Mouse (Mus musculus): ENCODE results near the gene Zfp106. TPM values are rescaled to one million over a fixed set of nuclear protein-coding genes. Genes with fewer than 3 reads are reported as not detected.

The Zfp106 gene
- polyA plus RNA-seq (2015; fragmentation: Nextera tagmentation; extraction: Ambion mirVana), result 46.6 and 51.3 TPM in 2 replicates

GRCm38 (mm10) chr2:120563235-120563990, at the start of gene Zfp106:
Gene Zfp106, minus strand, starts transcription at chr2:120563843.
- Histone ChIP-seq H3K9me3 (replicated peaks) (no peaks in the 10 kb centered on the region), H3K27me3 (no peaks in the 10 kb centered on the region), H3K4me3 (replicated peaks) (peak within 1 kb of the TSS; percentile 93), H3K36me3 (no peaks in the 10 kb centered on the region), H3K4me2 (replicated peaks) (peak within 1 kb of the TSS; percentile 69), H3K27ac (replicated peaks) (peak within 1 kb of the TSS; percentile 75), H3K4me1 (peaks cover 10% of the 10 kb centered on the region; the same call in 1 of the 2 replicates), H3K9ac (peak within 1 kb of the TSS; percentile 94)
- peak; percentile 81; the same call in 1 of the 2 replicates for ATAC-seq (ENCODE audit: insufficient number of reproducible peaks, low FRiP score, low TSS enrichment, low read depth)
- WGBS, result under 1% methylated on average over 50 of the region's 50 CpGs

DNA sequence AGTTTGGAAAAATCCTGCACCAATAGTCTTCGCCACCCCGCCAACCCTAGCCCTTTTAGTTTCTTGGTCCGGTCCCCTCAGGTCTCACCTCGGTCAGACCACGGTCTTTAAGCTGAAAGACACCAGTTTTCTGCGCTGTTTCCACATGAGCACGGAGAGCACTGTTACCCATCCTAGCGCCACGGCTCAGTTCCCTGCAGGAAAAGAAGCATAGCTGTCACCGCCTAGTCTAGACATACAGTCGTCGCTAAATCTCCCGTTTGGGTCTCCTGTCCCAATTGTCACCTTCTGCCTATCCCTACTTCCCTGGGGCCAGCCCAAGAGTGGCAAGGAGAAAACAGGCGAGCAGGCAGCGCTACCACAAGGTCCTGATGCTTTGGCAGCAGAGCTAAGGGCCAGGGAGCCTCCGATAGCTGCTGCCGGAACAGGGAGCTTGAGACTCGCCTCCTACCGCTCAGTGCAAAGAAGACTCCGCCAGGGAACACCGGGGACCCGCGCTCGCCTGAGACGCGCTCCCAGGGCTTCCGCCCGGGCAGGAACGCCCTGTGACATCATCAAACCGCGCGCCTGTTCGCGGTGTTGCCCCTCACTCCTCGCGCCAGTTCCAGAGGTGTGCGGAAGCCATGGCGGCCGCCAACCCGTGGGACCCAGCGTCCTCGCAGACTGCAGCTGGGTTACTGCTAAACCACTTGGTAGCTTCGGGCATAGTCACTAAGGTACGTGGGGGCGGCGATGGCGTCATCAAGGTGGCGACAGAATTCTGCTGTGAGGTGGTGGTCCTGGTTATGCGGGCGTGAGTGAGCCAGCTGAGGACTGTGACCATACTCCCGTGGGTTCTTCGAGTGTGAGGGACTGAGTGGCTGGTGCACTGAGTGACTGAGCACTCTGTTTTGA, 45.4 kb upstream of the Zfp106 start, which contains the start of the genes Haus2 and Lrrc57:
TSS of gene Haus2 (plus strand) at position 554 of the 894 bp plus-strand sequence.
TSS of gene Lrrc57 (minus strand) at position 691 of the 894 bp plus-strand sequence.
- H3K27ac ChIP-seq (replicated peaks), result peak within 1 kb of the TSS; percentile 96
- peak; percentile 93 for ATAC-seq (ENCODE audit: insufficient number of reproducible peaks, low FRiP score, low TSS enrichment, low read depth)
- H3K4me1 ChIP-seq, result peaks cover 9% of the 10 kb centered on the region
- H3K36me3 ChIP-seq, result peaks cover 12% of the 10 kb centered on the region; the same call in 1 of the 2 replicates
- H3K9me3 ChIP-seq (replicated peaks), result no peaks in the 10 kb centered on the region
- no peaks in the 10 kb centered on the region for H3K27me3 ChIP-seq
- peak within 1 kb of the TSS; percentile 83 for H3K9ac ChIP-seq
- WGBS, result under 1% methylated on average over 52 of the region's 52 CpGs
- peak within 1 kb of the TSS; percentile 95 for H3K4me3 ChIP-seq (replicated peaks)
- H3K4me2 ChIP-seq (replicated peaks), result peak within 1 kb of the TSS; percentile 82

DNA sequence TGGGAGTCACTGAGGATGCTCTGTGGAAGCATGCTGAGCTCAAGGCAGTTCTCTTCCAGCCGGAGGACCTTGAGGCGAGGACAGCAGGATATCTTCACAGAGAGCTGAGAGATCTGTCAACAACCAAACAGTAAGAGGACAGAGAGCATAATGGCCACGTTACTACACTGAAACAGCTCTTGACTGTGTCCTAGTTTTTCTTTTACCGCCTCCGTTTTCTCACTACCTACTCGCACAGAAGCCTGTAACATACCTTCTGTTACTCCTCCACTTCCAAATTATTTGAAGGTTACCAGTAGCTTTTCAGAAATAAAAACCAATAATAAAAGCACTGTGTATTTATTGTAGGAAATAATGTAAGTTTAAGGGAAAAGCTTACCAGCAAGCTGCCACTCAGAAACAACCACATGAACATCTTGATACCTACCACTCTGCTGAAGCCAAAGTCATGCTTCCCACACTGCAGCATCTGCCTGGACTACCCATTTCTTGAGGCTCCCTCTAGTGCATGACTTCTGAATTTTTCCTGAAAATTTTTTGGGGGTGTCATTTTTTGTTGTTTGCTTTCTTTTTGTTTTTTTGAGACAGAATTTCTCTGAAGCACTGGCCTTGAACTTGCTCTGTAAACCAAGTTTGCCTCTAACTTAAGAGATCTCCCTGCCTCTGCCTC, 42.5 kb upstream of the Zfp106 start:
- WGBS, result 87% methylated on average over 6 of the region's 6 CpGs
- Histone ChIP-seq H3K27ac (replicated peaks) (no peak overlapping the region), H3K4me2 (replicated peaks) (no peak overlapping the region), H3K36me3 (peaks cover 6% of the 10 kb centered on the region), H3K9me3 (replicated peaks) (no peaks in the 10 kb centered on the region), H3K27me3 (no peaks in the 10 kb centered on the region), H3K4me3 (replicated peaks) (no peak overlapping the region), H3K9ac (no peak overlapping the region), H3K4me1 (peaks cover 9% of the 10 kb centered on the region)
- ATAC-seq (ENCODE audit: insufficient number of reproducible peaks, low FRiP score, low TSS enrichment, low read depth), result no peak

DNA sequence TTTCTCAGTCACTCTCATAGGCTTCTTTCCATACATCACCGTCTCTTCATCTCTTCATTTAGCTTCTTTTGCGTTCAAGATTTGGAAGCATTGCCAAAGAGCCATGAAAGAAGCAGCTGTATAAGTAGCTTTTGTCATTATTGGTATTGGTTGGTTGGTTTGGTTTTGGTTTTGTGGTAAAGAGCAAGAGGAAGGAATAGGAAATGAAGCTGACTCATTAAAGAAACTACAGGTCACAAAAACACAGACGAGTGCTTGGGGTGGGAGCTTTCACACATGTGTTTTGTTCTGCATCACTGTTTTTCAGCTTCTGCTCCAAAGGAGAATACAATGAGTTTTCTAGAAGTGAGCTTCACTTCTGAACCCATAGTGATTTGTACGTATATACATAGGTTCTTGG, 35.9 kb upstream of the Zfp106 start:
- Histone ChIP-seq H3K36me3 (peaks cover 57% of the 10 kb centered on the region), H3K4me1 (no peaks in the 10 kb centered on the region), H3K27me3 (no peaks in the 10 kb centered on the region), H3K27ac (replicated peaks) (no peak overlapping the region), H3K9ac (no peak overlapping the region), H3K4me3 (replicated peaks) (no peak overlapping the region), H3K9me3 (replicated peaks) (no peaks in the 10 kb centered on the region), H3K4me2 (replicated peaks) (no peak overlapping the region)
- no peak for ATAC-seq (ENCODE audit: insufficient number of reproducible peaks, low FRiP score, low TSS enrichment, low read depth)
- 93% methylated on average over 4 of the region's 4 CpGs for WGBS

GRCm38 (mm10) chr2:120597734-120598133, 34.1 kb upstream of the Zfp106 start:
- Histone ChIP-seq H3K9ac (no peak overlapping the region), H3K27ac (replicated peaks) (no peak overlapping the region), H3K36me3 (peaks cover 62% of the 10 kb centered on the region), H3K4me1 (no peaks in the 10 kb centered on the region), H3K9me3 (replicated peaks) (no peaks in the 10 kb centered on the region), H3K27me3 (no peaks in the 10 kb centered on the region), H3K4me2 (replicated peaks) (no peak overlapping the region), H3K4me3 (replicated peaks) (no peak overlapping the region)
- no peak for ATAC-seq (ENCODE audit: insufficient number of reproducible peaks, low FRiP score, low TSS enrichment, low read depth)
- 85% methylated on average over 2 of the region's 2 CpGs for WGBS

DNA sequence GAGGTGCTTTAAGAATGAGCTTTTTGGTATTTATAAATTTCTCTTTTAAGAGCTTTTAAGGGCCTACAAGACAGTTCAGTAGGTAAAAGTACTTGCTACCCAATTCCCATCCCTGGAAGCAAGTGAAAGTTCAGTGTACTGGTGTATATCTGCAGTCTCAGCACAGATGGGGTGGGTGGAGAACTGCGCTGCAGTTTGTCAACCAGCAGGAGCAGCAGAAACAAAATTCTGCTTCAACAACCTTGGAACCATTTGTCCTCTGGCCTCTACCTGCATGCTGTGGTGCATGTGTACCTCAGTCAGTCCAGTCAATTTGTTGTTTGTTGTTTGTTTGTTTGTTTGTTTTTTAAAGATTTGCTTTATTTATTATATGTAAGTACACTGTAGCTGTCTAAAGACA, 28.6 kb upstream of the Zfp106 start:
- Histone ChIP-seq H3K9ac (no peak overlapping the region), H3K4me1 (no peaks in the 10 kb centered on the region), H3K27ac (replicated peaks) (no peak overlapping the region), H3K36me3 (peaks cover 43% of the 10 kb centered on the region), H3K4me3 (replicated peaks) (no peak overlapping the region), H3K9me3 (replicated peaks) (no peaks in the 10 kb centered on the region), H3K4me2 (replicated peaks) (no peak overlapping the region), H3K27me3 (no peaks in the 10 kb centered on the region)
- WGBS, result 76% methylated on average over 1 of the region's 1 CpGs
- ATAC-seq (ENCODE audit: insufficient number of reproducible peaks, low FRiP score, low TSS enrichment, low read depth), result no peak

- H3K27ac ChIP-seq (replicated peaks), result no peak overlapping the region
- no peaks in the 10 kb centered on the region for H3K27me3 ChIP-seq
- ATAC-seq (ENCODE audit: insufficient number of reproducible peaks, low FRiP score, low TSS enrichment, low read depth), result no peak
- no peaks in the 10 kb centered on the region for H3K9me3 ChIP-seq (replicated peaks)
- peaks cover 39% of the 10 kb centered on the region for H3K36me3 ChIP-seq
- no peak overlapping the region for H3K4me2 ChIP-seq (replicated peaks)
- H3K9ac ChIP-seq, result no peak overlapping the region
- H3K4me3 ChIP-seq (replicated peaks), result no peak overlapping the region
- H3K4me1 ChIP-seq, result no peaks in the 10 kb centered on the region
- 82% methylated on average over 5 of the region's 5 CpGs for WGBS
Measured at GRCm38 (mm10) chr2:120589759-120590158, 26.1 kb upstream of the Zfp106 start.

- H3K4me2 ChIP-seq (replicated peaks), result no peak overlapping the region
- no peak overlapping the region for H3K4me3 ChIP-seq (replicated peaks)
- ATAC-seq (ENCODE audit: insufficient number of reproducible peaks, low FRiP score, low TSS enrichment, low read depth), result no peak
- H3K36me3 ChIP-seq, result no peaks in the 10 kb centered on the region
- WGBS, result 78% methylated on average over 5 of the region's 5 CpGs
- H3K9ac ChIP-seq, result no peak overlapping the region
- H3K27ac ChIP-seq (replicated peaks), result no peak overlapping the region
- peaks cover 20% of the 10 kb centered on the region; the same call in 1 of the 2 replicates for H3K4me1 ChIP-seq
- no peaks in the 10 kb centered on the region for H3K27me3 ChIP-seq
- no peaks in the 10 kb centered on the region for H3K9me3 ChIP-seq (replicated peaks)
Measured at GRCm38 (mm10) chr2:120578286-120578685, 14.6 kb upstream of the Zfp106 start.

DNA sequence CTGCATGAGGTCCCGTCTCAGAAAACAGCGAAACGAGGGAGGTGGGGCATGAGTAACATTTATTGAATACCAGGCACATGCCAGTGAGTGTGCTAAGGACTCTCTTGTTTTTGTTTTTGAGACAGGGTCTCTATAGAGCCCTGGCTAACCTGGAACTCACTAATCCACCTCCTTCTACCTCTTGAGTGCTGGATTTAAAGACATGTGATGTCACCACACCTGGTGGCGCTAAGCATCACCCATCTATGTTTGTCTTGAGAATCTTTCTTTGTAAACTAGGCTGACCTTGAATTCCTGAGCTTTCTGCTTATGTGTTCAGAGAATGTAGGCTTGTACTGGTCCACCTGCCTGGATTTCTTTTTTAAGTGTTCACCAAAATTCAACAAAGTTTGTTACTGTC, 14.2 kb upstream of the Zfp106 start:
- no peak overlapping the region for H3K4me2 ChIP-seq (replicated peaks)
- H3K9me3 ChIP-seq (replicated peaks), result no peaks in the 10 kb centered on the region
- H3K36me3 ChIP-seq, result no peaks in the 10 kb centered on the region
- H3K27me3 ChIP-seq, result no peaks in the 10 kb centered on the region
- H3K27ac ChIP-seq (replicated peaks), result no peak overlapping the region
- H3K4me3 ChIP-seq (replicated peaks), result no peak overlapping the region
- WGBS, result 76% methylated on average over 4 of the region's 4 CpGs
- H3K4me1 ChIP-seq, result peaks cover 20% of the 10 kb centered on the region; the same call in 1 of the 2 replicates
- ATAC-seq (ENCODE audit: insufficient number of reproducible peaks, low FRiP score, low TSS enrichment, low read depth), result no peak
- H3K9ac ChIP-seq, result no peak overlapping the region

DNA sequence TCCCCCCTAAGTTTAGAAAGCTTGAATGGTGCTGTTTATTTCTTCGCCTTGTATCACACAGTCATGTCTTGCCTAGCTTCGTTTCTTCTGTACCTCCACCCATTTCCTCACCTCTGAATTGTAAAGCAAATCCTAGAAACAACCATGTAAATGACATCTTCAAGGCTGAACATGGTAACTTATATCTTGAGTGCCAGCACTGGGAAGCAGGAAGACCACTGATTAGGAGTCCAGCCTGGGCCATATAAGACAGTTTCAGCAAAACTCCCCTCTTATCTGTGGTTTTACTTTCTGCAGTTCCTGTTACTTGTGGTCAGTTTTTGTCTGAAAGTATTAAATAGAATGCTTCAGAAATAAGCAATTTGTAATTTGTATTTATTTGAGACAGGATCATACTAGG, 12.3 kb upstream of the Zfp106 start:
- WGBS, result 75% methylated on average over 2 of the region's 2 CpGs
- no peak overlapping the region for H3K27ac ChIP-seq (replicated peaks)
- H3K9ac ChIP-seq, result no peak overlapping the region
- H3K27me3 ChIP-seq, result no peaks in the 10 kb centered on the region
- H3K4me2 ChIP-seq (replicated peaks), result no peak overlapping the region
- no peak overlapping the region for H3K4me3 ChIP-seq (replicated peaks)
- peaks cover 20% of the 10 kb centered on the region; the same call in 1 of the 2 replicates for H3K4me1 ChIP-seq
- H3K9me3 ChIP-seq (replicated peaks), result no peaks in the 10 kb centered on the region
- no peak for ATAC-seq (ENCODE audit: insufficient number of reproducible peaks, low FRiP score, low TSS enrichment, low read depth)
- 0 out of 2 replicates have a peak, but pooled peaks cover 7% of the 10 kb centered on the region for H3K36me3 ChIP-seq

All from embryonic facial prominence, embryonic 15.5 days (tissue).